Mouse (Mus musculus): Measurements from ENCODE around the gene Hif3a. TPM values are rescaled to one million over a fixed set of nuclear protein-coding genes. Genes with fewer than 3 reads are reported as not detected.

Gene Hif3a
- polyA plus RNA-seq, 1 experiment from 2014 or later, result 4.3 TPM

DNA sequence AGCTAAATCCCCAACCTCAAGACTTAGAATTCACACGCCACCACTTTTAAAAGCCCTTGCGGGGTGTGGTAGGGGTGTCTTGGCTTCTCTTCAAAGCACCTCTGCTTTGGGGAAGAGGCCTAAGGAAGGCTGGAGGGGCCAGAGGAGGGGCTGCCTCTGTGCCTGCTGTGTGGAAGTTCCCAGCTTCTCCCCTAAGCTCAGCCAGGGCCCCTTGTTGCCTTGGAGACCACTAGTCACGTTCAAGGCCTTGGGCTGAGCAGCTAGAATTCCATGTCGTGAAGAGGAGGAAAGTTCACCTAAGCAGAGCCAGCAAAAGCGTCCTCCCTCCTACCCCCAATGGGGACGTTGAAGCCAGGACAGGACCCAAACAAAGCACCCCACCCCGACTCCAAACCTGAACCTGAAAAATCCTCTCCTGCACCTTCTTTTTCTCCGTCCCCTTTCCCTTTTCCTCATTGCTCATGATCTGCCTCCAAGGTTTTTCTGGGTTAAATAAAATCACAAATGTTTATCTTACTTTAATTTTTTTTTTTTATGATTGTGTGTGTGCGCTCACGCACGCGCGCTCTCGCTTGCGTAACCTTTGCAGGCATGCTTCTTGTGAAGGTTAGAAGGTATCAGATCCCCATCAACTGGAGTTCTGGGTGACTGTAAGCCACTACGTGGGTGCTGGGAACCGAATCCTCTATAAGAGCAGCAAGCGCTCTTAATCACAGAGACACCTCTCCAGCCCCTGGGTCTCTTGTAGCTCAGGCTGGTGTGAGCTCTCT is 70.4 kb downstream of the Hif3a start:
- Histone ChIP-seq H3K9me3 (replicated peaks) (peaks cover 7% of the 10 kb centered on the region; the same call in 1 of the 2 replicates), H3K4me1 (peaks cover 75% of the 10 kb centered on the region), H3K36me3 (peaks cover 20% of the 10 kb centered on the region), H3K27me3 (ENCODE audit: low read depth, poor library complexity, severe bottlenecking) (no peaks in the 10 kb centered on the region), H3K4me3 (peak overlapping the region; percentile 35), H3K27ac (replicated peaks) (peak overlapping the region; percentile 87)
- 60% methylated on average over 18 of the region's 18 CpGs for WGBS
- peak; percentile 85 for DNase-seq (ENCODE audit: low spot score)

GRCm38 (mm10) chr7:16990006-16990744 is 72.1 kb downstream of the Hif3a start:
- Histone ChIP-seq H3K4me3 (0 out of 2 replicates have a peak overlapping the region, but pooled peaks have one; percentile 18), H3K27me3 (ENCODE audit: low read depth, poor library complexity, severe bottlenecking) (no peaks in the 10 kb centered on the region), H3K9me3 (replicated peaks) (peaks cover 5% of the 10 kb centered on the region; the same call in 1 of the 2 replicates), H3K27ac (replicated peaks) (peak overlapping the region; percentile 87), H3K36me3 (peaks cover 10% of the 10 kb centered on the region), H3K4me1 (peaks cover 63% of the 10 kb centered on the region)
- WGBS, result 31% methylated on average over 15 of the region's 15 CpGs
- DNase-seq (ENCODE audit: low spot score), result peak; percentile 37

DNA sequence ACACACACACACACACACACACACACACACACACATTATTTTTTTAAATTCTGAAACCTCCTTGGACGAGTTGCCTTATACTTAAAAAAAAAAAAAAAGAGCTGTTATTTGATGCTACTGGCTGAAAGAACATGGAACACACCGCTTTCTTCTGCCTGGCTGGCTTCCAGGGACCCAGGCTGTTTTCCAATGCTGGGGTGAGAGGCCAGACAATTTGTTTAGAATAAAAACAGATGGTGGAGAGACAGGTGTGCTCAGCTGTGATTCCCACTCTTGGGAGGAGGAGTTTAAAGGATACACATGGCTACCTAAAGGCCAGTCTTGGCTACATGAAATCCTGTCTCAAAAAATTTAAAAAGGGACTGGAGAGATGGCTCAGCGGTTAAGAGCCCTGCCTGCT is 73.8 kb downstream of the Hif3a start:
- 71% methylated on average over 3 of the region's 3 CpGs for WGBS
- no peak for DNase-seq (ENCODE audit: low spot score)
- no peak overlapping the region for H3K4me3 ChIP-seq
- H3K36me3 ChIP-seq, result peaks cover 9% of the 10 kb centered on the region
- peaks cover 56% of the 10 kb centered on the region for H3K4me1 ChIP-seq
- peaks cover 4% of the 10 kb centered on the region; the same call in 1 of the 2 replicates for H3K9me3 ChIP-seq (replicated peaks)
- no peak overlapping the region for H3K27ac ChIP-seq (replicated peaks)
- H3K27me3 ChIP-seq (ENCODE audit: low read depth, poor library complexity, severe bottlenecking), result no peaks in the 10 kb centered on the region

GRCm38 (mm10) chr7:16987541-16988149 is 74.6 kb downstream of the Hif3a start:
- H3K9me3 ChIP-seq (replicated peaks), result peaks cover 4% of the 10 kb centered on the region; the same call in 1 of the 2 replicates
- no peak overlapping the region for H3K4me3 ChIP-seq
- H3K4me1 ChIP-seq, result peaks cover 60% of the 10 kb centered on the region
- no peaks in the 10 kb centered on the region for H3K27me3 ChIP-seq (ENCODE audit: low read depth, poor library complexity, severe bottlenecking)
- peak overlapping the region; percentile 60; the same call in 1 of the 2 replicates for H3K27ac ChIP-seq (replicated peaks)
- WGBS, result 77% methylated on average over 7 of the region's 7 CpGs
- H3K36me3 ChIP-seq, result peaks cover 9% of the 10 kb centered on the region
- no peak for DNase-seq (ENCODE audit: low spot score)

DNA sequence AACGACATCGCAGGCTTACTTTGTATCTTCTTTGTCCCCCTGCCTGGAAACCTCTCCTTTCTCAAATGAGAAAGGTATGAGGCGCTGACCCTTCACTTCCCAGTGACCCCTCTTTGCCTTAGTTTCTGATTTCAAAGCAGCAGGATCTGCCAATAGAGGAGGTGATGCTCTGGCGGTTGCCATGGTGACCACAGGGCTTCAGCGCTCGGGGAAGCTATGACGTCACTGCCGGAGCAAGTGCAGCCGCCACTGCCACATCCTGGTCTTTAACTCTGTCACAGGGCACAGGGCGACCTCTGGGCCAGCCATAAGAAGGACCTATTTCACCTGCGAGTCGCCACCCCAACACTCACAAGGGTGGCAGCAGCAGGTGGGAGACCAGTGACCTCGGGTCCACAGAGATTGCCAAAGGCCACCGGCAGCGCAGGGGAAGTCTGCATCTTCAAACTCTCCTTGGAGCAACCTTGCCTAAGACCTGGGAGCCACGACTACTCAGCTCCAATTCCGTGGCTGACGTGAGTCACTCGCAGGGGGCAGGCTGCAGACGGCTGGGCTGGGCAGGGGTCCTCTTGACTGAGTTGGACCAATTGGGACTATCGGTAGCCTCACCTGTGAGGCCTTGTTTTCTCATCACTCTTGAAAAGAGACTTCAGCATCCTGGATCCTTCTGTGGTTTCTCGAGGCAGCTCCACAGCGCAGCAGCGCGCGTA is 79.2 kb downstream of the Hif3a start, which contains the start of gene Gm42372:
Gene Gm42372 (plus strand): TSS at position 228 of the 710 bp plus-strand sequence.
- Histone ChIP-seq H3K4me1 (peaks cover 57% of the 10 kb centered on the region), H3K9me3 (replicated peaks) (0 out of 2 replicates have a peak, but pooled peaks cover 3% of the 10 kb centered on the region), H3K27me3 (ENCODE audit: low read depth, poor library complexity, severe bottlenecking) (no peaks in the 10 kb centered on the region), H3K4me3 (peak within 1 kb of the TSS; percentile 51), H3K27ac (replicated peaks) (peak within 1 kb of the TSS; percentile 82), H3K36me3 (peaks cover 9% of the 10 kb centered on the region)
- WGBS, result 20% methylated on average over 26 of the region's 26 CpGs
- DNase-seq (ENCODE audit: low spot score), result peak; percentile 91

Other genes with a start within 250 kb of the Hif3a start
- gene Strn4, start 246.5 kb downstream of the Hif3a start, polyA plus RNA-seq (2016; fragmentation: Nextera tagmentation; extraction: Ambion mirVana), result 108 and 137 TPM in 2 replicates
- gene Fkrp, start 245.7 kb downstream of the Hif3a start, polyA plus RNA-seq (2016; fragmentation: Nextera tagmentation; extraction: Ambion mirVana), result 28.3 and 32.9 TPM in 2 replicates
- 11.1 and 11.8 TPM in 2 replicates for gene Prkd2, start 219.5 kb downstream of the Hif3a start, polyA plus RNA-seq (2016; fragmentation: Nextera tagmentation; extraction: Ambion mirVana)
- gene Dact3, start 187.1 kb downstream of the Hif3a start, polyA plus RNA-seq (2016; fragmentation: Nextera tagmentation; extraction: Ambion mirVana), result 1.9 and 2.2 TPM in 2 replicates
- 5.4 and 8.5 TPM in 2 replicates for gene Gng8, start 170.6 kb downstream of the Hif3a start, polyA plus RNA-seq (2016; fragmentation: Nextera tagmentation; extraction: Ambion mirVana)
- 0.17 and 0.56 TPM in 2 replicates for gene Ptgir, start 155.9 kb downstream of the Hif3a start, polyA plus RNA-seq (2016; fragmentation: Nextera tagmentation; extraction: Ambion mirVana)
- gene Calm3, start 138.3 kb downstream of the Hif3a start, polyA plus RNA-seq (2016; fragmentation: Nextera tagmentation; extraction: Ambion mirVana), result 174 and 180 TPM in 2 replicates
- 4.1 and 11.7 TPM in 2 replicates for gene Pnmal2, start 117.7 kb downstream of the Hif3a start, polyA plus RNA-seq (2016; fragmentation: Nextera tagmentation; extraction: Ambion mirVana)
- gene Pnmal1, start 102.7 kb downstream of the Hif3a start, polyA plus RNA-seq (2016; fragmentation: Nextera tagmentation; extraction: Ambion mirVana), result 9.8 and 17.4 TPM in 2 replicates
- 1.3 TPM in 2 replicates for gene Gm42372, start 79.3 kb downstream of the Hif3a start, polyA plus RNA-seq (2016; fragmentation: Nextera tagmentation; extraction: Ambion mirVana)
- gene Ccdc8, start 69.7 kb downstream of the Hif3a start, polyA plus RNA-seq (2016; fragmentation: Nextera tagmentation; extraction: Ambion mirVana), result 8.7 and 9.0 TPM in 2 replicates
- 135 and 142 TPM in 2 replicates for gene Ppp5c, start 34.5 kb downstream of the Hif3a start, polyA plus RNA-seq (2016; fragmentation: Nextera tagmentation; extraction: Ambion mirVana)
- 0.02 and 0.06 TPM in 2 replicates for gene Psg16, start 11.6 kb upstream of the Hif3a start, polyA plus RNA-seq (2016; fragmentation: Nextera tagmentation; extraction: Ambion mirVana)
- not detected in 2 replicates for gene Ceacam3, start 87.9 kb upstream of the Hif3a start, polyA plus RNA-seq (2016; fragmentation: Nextera tagmentation; extraction: Ambion mirVana)
- gene Psg29, start 141.1 kb upstream of the Hif3a start, polyA plus RNA-seq (2016; fragmentation: Nextera tagmentation; extraction: Ambion mirVana), result not detected in 2 replicates